Comparison of ENCODE assay signal across 39 mouse cellular contexts in the genomic region with DNA sequence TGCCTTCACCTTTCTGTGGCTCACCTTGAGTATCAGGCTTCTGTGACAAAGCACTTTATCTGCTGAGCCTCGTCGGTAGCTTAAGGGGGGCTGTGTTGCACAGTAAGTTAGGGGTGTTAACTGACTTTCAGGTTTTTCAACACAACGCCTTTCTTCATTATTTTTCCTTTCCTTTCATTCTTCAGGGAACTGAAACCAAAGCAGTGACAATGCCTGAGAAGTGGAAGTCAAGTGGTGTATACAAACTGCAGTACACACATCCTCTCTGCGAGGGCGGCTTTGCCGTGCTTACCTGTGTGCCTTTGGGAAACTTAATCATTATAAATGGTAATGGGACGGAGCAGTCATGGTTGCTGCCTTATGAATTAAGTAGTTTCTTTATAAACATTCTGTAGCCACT. TPM values are rescaled to one million over a fixed set of nuclear protein-coding genes. Genes with fewer than 3 reads are reported as not detected.
"Had no signal": no experiment of that assay in that cellular context is flagged by ENCODE, and none has a peak within 500 bp of the region (broad histone marks: within the 10 kb centered on the region; RNA-seq: fewer than 3 reads in every experiment).

No protein-coding gene starts in this region.

- H3K4me1 ChIP-seq: lung, embryonic 15.5 days; midbrain, embryonic 10.5 days; midbrain, embryonic 12.5 days; midbrain, embryonic 13.5 days; midbrain, embryonic 15.5 days; neural tube, embryonic 12.5 days had no signal

- H3K9ac ChIP-seq: limb, embryonic 12.5 days; limb, embryonic 13.5 days; limb, embryonic 15.5 days; liver, embryonic 12.5 days; liver, embryonic 13.5 days; liver, embryonic 14.5 days; liver, embryonic 15.5 days; liver, postnatal 0 days; lung, embryonic 14.5 days; lung, embryonic 15.5 days; midbrain, embryonic 12.5 days; midbrain, embryonic 13.5 days; midbrain, embryonic 15.5 days; neural tube, embryonic 12.5 days; neural tube, embryonic 13.5 days had no signal

- H3K4me2 ChIP-seq: limb, embryonic 12.5 days; limb, embryonic 13.5 days; limb, embryonic 15.5 days; liver, embryonic 11.5 days; liver, embryonic 12.5 days; liver, embryonic 13.5 days; liver, embryonic 15.5 days; lung, embryonic 14.5 days; lung, embryonic 15.5 days; midbrain, embryonic 11.5 days; midbrain, embryonic 12.5 days; midbrain, embryonic 13.5 days; midbrain, embryonic 15.5 days; neural tube, embryonic 12.5 days; neural tube, embryonic 13.5 days had no signal

- H3K27ac ChIP-seq: limb, embryonic 10.5 days; limb, embryonic 12.5 days; limb, embryonic 15.5 days; liver, embryonic 12.5 days; liver, embryonic 13.5 days; liver, embryonic 14.5 days; liver, embryonic 15.5 days; lung, embryonic 15.5 days; macrophage; midbrain, embryonic 10.5 days; midbrain, embryonic 12.5 days; midbrain, embryonic 13.5 days; midbrain, embryonic 15.5 days; neural tube, embryonic 12.5 days; neural tube, embryonic 13.5 days had no signal

- H3K9me3 ChIP-seq: limb, embryonic 10.5 days; limb, embryonic 12.5 days; limb, embryonic 13.5 days; limb, embryonic 15.5 days; liver, embryonic 12.5 days; liver, embryonic 13.5 days; liver, embryonic 15.5 days; lung, embryonic 15.5 days; midbrain, embryonic 10.5 days; midbrain, embryonic 12.5 days; midbrain, embryonic 13.5 days; midbrain, embryonic 15.5 days; neural tube, embryonic 12.5 days; neural tube, embryonic 13.5 days had no signal

- H3K36me3 ChIP-seq: midbrain, embryonic 15.5 days had no signal

- H3K27me3 ChIP-seq: limb, embryonic 12.5 days; limb, embryonic 13.5 days; limb, embryonic 15.5 days; liver, embryonic 12.5 days; liver, embryonic 13.5 days; liver, embryonic 15.5 days; lung, embryonic 15.5 days; megakaryocyte, embryonic 14.5 days; midbrain, embryonic 12.5 days; midbrain, embryonic 13.5 days; midbrain, embryonic 15.5 days; neural tube, embryonic 12.5 days; neural tube, embryonic 13.5 days had no signal

- ATAC-seq: liver, embryonic 12.5 days; liver, postnatal 0 days; lung, postnatal 0 days; midbrain, embryonic 13.5 days; midbrain, embryonic 15.5 days; midbrain, embryonic 16.5 days had no signal

- H3K4me3 ChIP-seq: limb, embryonic 10.5 days; limb, embryonic 12.5 days; limb, embryonic 13.5 days; limb, embryonic 15.5 days; liver, embryonic 12.5 days; liver, embryonic 13.5 days; liver, embryonic 15.5 days; lung, embryonic 15.5 days; megakaryocyte, embryonic 14.5 days; midbrain, embryonic 10.5 days; midbrain, embryonic 12.5 days; midbrain, embryonic 13.5 days; midbrain, embryonic 15.5 days; myocyte; neural tube, embryonic 12.5 days; neural tube, embryonic 13.5 days had no signal

- DNase-seq: left cerebral cortex, postnatal 4 days; liver; liver, embryonic 13.5 days; liver, postnatal 0 days; lung, adult 18-20 months; lung, adult 2 months; lung, embryonic 14.5 days; lung, postnatal 10 days; lung, postnatal 14 days; lung, postnatal 36 days; lung, postnatal 4 days; midbrain, embryonic 14.5 days had no signal

RNA-seq across cellular contexts. Expression of gene Bpifc, which starts 19.0 kb away (rescaled TPM):
- total RNA-seq: left cerebral cortex, postnatal 10 days; left cerebral cortex, postnatal 25 days; left cerebral cortex, postnatal 4 days; liver, adult 2 months; megakaryocyte-erythroid progenitor cell, adult 5-6 weeks; monocyte, adult 5-6 weeks had no signal
- polyA plus RNA-seq: limb, embryonic 10.5 days; liver, adult 2 months; liver, embryonic 11.5 days; liver, embryonic 12.5 days; liver, embryonic 13.5 days; liver, postnatal 0 days; macrophage; midbrain, embryonic 12.5 days; midbrain, embryonic 13.5 days; midbrain, embryonic 14.5 days; midbrain, embryonic 15.5 days; midbrain, embryonic 16.5 days; myocyte; neural tube, embryonic 11.5 days; neural tube, embryonic 12.5 days; neural tube, embryonic 13.5 days had no signal
